Mouse (Mus musculus) myocyte (in vitro differentiated cells): Measurements from ENCODE around the gene Bend7.

Source experiments
- E2F4 ChIP-seq: IDR thresholded peaks from one replicate; pipeline ENCODE4 v1.6.1; 2011; ENCODE audit warnings: mild to moderate bottlenecking, control low read depth, moderate library complexity; ENCODE audit not compliant: insufficient read depth
- MAX ChIP-seq: IDR thresholded peaks from one replicate; pipeline ENCODE4 v1.6.1; 2011; ENCODE audit warnings: low read depth, mild to moderate bottlenecking, control low read depth
- MYOD1 ChIP-seq, 3 experiments: IDR thresholded peaks; one replicate each; pipeline ENCODE4 v1.6.1; 2011; ENCODE audit warnings: control low read depth in 2 of 3, low read depth in 2 of 3, mild to moderate bottlenecking in 2 of 3, moderate library complexity in 1 of 3; ENCODE audit not compliant: insufficient read length in 2 of 3, control insufficient read depth in 1 of 3
- MYOG ChIP-seq, 3 experiments: IDR thresholded peaks; one replicate each; pipeline ENCODE4 v1.6.1; 2011; ENCODE audit warnings: control low read depth in 2 of 3, low read depth in 2 of 3, mild to moderate bottlenecking in 2 of 3; ENCODE audit not compliant: insufficient read length in 2 of 3, control insufficient read depth in 1 of 3, insufficient read depth in 1 of 3
- POLR2A ChIP-seq: IDR thresholded peaks from one replicate; pipeline ENCODE4 v1.6.1; 2011; ENCODE audit warnings: low read depth, mild to moderate bottlenecking, control low read depth, moderate library complexity; ENCODE audit not compliant: insufficient read length
- POLR2AphosphoS2 ChIP-seq: IDR thresholded peaks from one replicate; pipeline ENCODE4 v1.6.1; 2011; ENCODE audit warnings: low read depth, control low read depth; ENCODE audit not compliant: insufficient read length
- REST ChIP-seq: IDR thresholded peaks from one replicate; pipeline ENCODE4 v1.6.1; 2011; ENCODE audit warnings: mild to moderate bottlenecking, control low read depth, moderate library complexity; ENCODE audit not compliant: insufficient read depth, insufficient read length
- SRF ChIP-seq: IDR thresholded peaks from one replicate; pipeline ENCODE4 v1.6.1; 2011; ENCODE audit warnings: low read depth; ENCODE audit not compliant: control insufficient read depth, insufficient read length
- TCF3 ChIP-seq: IDR thresholded peaks from one replicate; pipeline ENCODE4 v1.6.1; 2011; ENCODE audit warnings: low read depth, control low read depth; ENCODE audit not compliant: insufficient read length
- USF1 ChIP-seq: IDR thresholded peaks from one replicate; pipeline ENCODE4 v1.6.1; 2011; ENCODE audit warnings: low read depth, mild to moderate bottlenecking, control low read depth, moderate library complexity

GRCm38 (mm10) chr2:4760741-4761140 lies 43.1 kb downstream of the Bend7 start:
- TF ChIP-seq MAX (no peak), REST (no peak), E2F4 (no peak), POLR2A (no peak), TCF3 (no peak), MYOG (IDR thresholded peaks at IDR 0.05; ENCODE audit: control insufficient read depth in 1 of 3, insufficient read depth in 1 of 3, insufficient read length in 2 of 3, low read depth in 2 of 3) (no peak), USF1 (no peak), SRF (no peak), POLR2AphosphoS2 (no peak), MYOD1 (IDR thresholded peaks at IDR 0.05; ENCODE audit: control insufficient read depth in 1 of 3, insufficient read length in 2 of 3, low read depth in 2 of 3) (no peak)
